Mouse (Mus musculus): ENCODE measurements at regions not wholly inside any gene's neighbourhood (a gene's known extent, or its start where the extent isn't known, plus 50 kb on each side); places are given as distances from the start of the nearest gene placed in this dataset.

- Histone ChIP-seq H3K36me3 (ENCODE audit: control insufficient read depth, insufficient read depth) (no peaks in the 10 kb centered on the region), H3K79me2 (ENCODE audit: control insufficient read depth, insufficient read depth) (no peaks in the 10 kb centered on the region), H3K79me3 (ENCODE audit: low read depth) (no peaks in the 10 kb centered on the region), H3ac (ENCODE audit: control insufficient read depth, insufficient read length, low read depth) (no peak overlapping the region), H3K27me3 (ENCODE audit: control insufficient read depth, insufficient read depth, insufficient read length) (no peaks in the 10 kb centered on the region), H3K4me3 (ENCODE audit: insufficient read depth, poor library complexity, severe bottlenecking) (no peak overlapping the region)
- no peak for TF ChIP-seq CEBPB (IDR thresholded peaks at IDR 0.05; ENCODE audit: low read depth)
- no peak for TF ChIP-seq CTCF (IDR thresholded peaks at IDR 0.05; ENCODE audit: control insufficient read depth, insufficient read depth, insufficient read length)
- no peak for TF ChIP-seq MYOG (IDR thresholded peaks at IDR 0.05; ENCODE audit: control insufficient read depth, extremely low read depth, insufficient read length)
- TF ChIP-seq USF1 (IDR thresholded peaks at IDR 0.05; ENCODE audit: low read depth): no peak
- TF ChIP-seq MAX (IDR thresholded peaks at IDR 0.05): no peak
- no peak for TF ChIP-seq FOSL1 (IDR thresholded peaks at IDR 0.05; ENCODE audit: insufficient read depth, low read length, poor library complexity, severe bottlenecking)
- no peak for TF ChIP-seq MYOD1 (IDR thresholded peaks at IDR 0.05; ENCODE audit: control insufficient read depth, insufficient read length, low read depth)
Observed at GRCm38 (mm10) chr7:37004601-37005000, 306.7 kb downstream of the Tshz3 start.

- H3K79me2 ChIP-seq (ENCODE audit: control insufficient read depth, insufficient read depth): no peaks in the 10 kb centered on the region
- H3K36me3 ChIP-seq (ENCODE audit: control insufficient read depth, insufficient read depth): no peaks in the 10 kb centered on the region
- no peak overlapping the region for H3K4me3 ChIP-seq (ENCODE audit: insufficient read depth, poor library complexity, severe bottlenecking)
- no peak overlapping the region for H3ac ChIP-seq (ENCODE audit: control insufficient read depth, insufficient read length, low read depth)
- H3K27me3 ChIP-seq (ENCODE audit: control insufficient read depth, insufficient read depth, insufficient read length): no peaks in the 10 kb centered on the region
- no peaks in the 10 kb centered on the region for H3K79me3 ChIP-seq (ENCODE audit: low read depth)
- TF ChIP-seq MYOG (IDR thresholded peaks at IDR 0.05; ENCODE audit: control insufficient read depth, extremely low read depth, insufficient read length) (no peak), USF1 (IDR thresholded peaks at IDR 0.05; ENCODE audit: low read depth) (no peak), CEBPB (IDR thresholded peaks at IDR 0.05; ENCODE audit: low read depth) (no peak), MYOD1 (IDR thresholded peaks at IDR 0.05; ENCODE audit: control insufficient read depth, insufficient read length, low read depth) (no peak), CTCF (IDR thresholded peaks at IDR 0.05; ENCODE audit: control insufficient read depth, insufficient read depth, insufficient read length) (no peak), FOSL1 (IDR thresholded peaks at IDR 0.05; ENCODE audit: insufficient read depth, low read length, poor library complexity, severe bottlenecking) (no peak), MAX (IDR thresholded peaks at IDR 0.05) (no peak)
Observed at GRCm38 (mm10) chr7:37005701-37006100, 307.8 kb downstream of the Tshz3 start.

- Histone ChIP-seq H3K79me2 (ENCODE audit: control insufficient read depth, insufficient read depth) (no peaks in the 10 kb centered on the region), H3ac (ENCODE audit: control insufficient read depth, insufficient read length, low read depth) (no peak overlapping the region), H3K36me3 (ENCODE audit: control insufficient read depth, insufficient read depth) (no peaks in the 10 kb centered on the region), H3K27me3 (ENCODE audit: control insufficient read depth, insufficient read depth, insufficient read length) (no peaks in the 10 kb centered on the region), H3K4me3 (ENCODE audit: insufficient read depth, poor library complexity, severe bottlenecking) (no peak overlapping the region), H3K79me3 (ENCODE audit: low read depth) (no peaks in the 10 kb centered on the region)
- TF ChIP-seq CEBPB (IDR thresholded peaks at IDR 0.05; ENCODE audit: low read depth) (no peak), MYOG (IDR thresholded peaks at IDR 0.05; ENCODE audit: control insufficient read depth, extremely low read depth, insufficient read length) (no peak), MAX (IDR thresholded peaks at IDR 0.05) (no peak), CTCF (IDR thresholded peaks at IDR 0.05; ENCODE audit: control insufficient read depth, insufficient read depth, insufficient read length) (no peak), USF1 (IDR thresholded peaks at IDR 0.05; ENCODE audit: low read depth) (no peak), MYOD1 (IDR thresholded peaks at IDR 0.05; ENCODE audit: control insufficient read depth, insufficient read length, low read depth) (no peak), FOSL1 (IDR thresholded peaks at IDR 0.05; ENCODE audit: insufficient read depth, low read length, poor library complexity, severe bottlenecking) (no peak)
Observed at GRCm38 (mm10) chr7:37006921-37007320, 309.0 kb downstream of the Tshz3 start.

GRCm38 (mm10) chr7:37011180-37011754, 313.3 kb downstream of the Tshz3 start:
- no peaks in the 10 kb centered on the region for H3K79me3 ChIP-seq (ENCODE audit: low read depth)
- H3ac ChIP-seq (ENCODE audit: control insufficient read depth, insufficient read length, low read depth): no peak overlapping the region
- H3K4me3 ChIP-seq (ENCODE audit: insufficient read depth, poor library complexity, severe bottlenecking): no peak overlapping the region
- H3K79me2 ChIP-seq (ENCODE audit: control insufficient read depth, insufficient read depth): no peaks in the 10 kb centered on the region
- no peak for TF ChIP-seq CEBPB (IDR thresholded peaks at IDR 0.05; ENCODE audit: low read depth)
- H3K36me3 ChIP-seq (ENCODE audit: control insufficient read depth, insufficient read depth): no peaks in the 10 kb centered on the region
- H3K27me3 ChIP-seq (ENCODE audit: control insufficient read depth, insufficient read depth, insufficient read length): no peaks in the 10 kb centered on the region

GRCm38 (mm10) chr7:37020078-37020477, 322.2 kb downstream of the Tshz3 start:
- Histone ChIP-seq H3K79me2 (ENCODE audit: control insufficient read depth, insufficient read depth) (no peaks in the 10 kb centered on the region), H3K36me3 (ENCODE audit: control insufficient read depth, insufficient read depth) (no peaks in the 10 kb centered on the region), H3ac (ENCODE audit: control insufficient read depth, insufficient read length, low read depth) (no peak overlapping the region), H3K27me3 (ENCODE audit: control insufficient read depth, insufficient read depth, insufficient read length) (no peaks in the 10 kb centered on the region), H3K4me3 (ENCODE audit: insufficient read depth, poor library complexity, severe bottlenecking) (no peak overlapping the region), H3K79me3 (ENCODE audit: low read depth) (no peaks in the 10 kb centered on the region)
- TF ChIP-seq MYOD1 (IDR thresholded peaks at IDR 0.05; ENCODE audit: control insufficient read depth, insufficient read length, low read depth): no peak
- no peak for TF ChIP-seq USF1 (IDR thresholded peaks at IDR 0.05; ENCODE audit: low read depth)
- TF ChIP-seq CEBPB (IDR thresholded peaks at IDR 0.05; ENCODE audit: low read depth): no peak
- TF ChIP-seq MYOG (IDR thresholded peaks at IDR 0.05; ENCODE audit: control insufficient read depth, extremely low read depth, insufficient read length): no peak
- TF ChIP-seq MAX (IDR thresholded peaks at IDR 0.05): no peak
- TF ChIP-seq CTCF (IDR thresholded peaks at IDR 0.05; ENCODE audit: control insufficient read depth, insufficient read depth, insufficient read length): no peak
- no peak for TF ChIP-seq FOSL1 (IDR thresholded peaks at IDR 0.05; ENCODE audit: insufficient read depth, low read length, poor library complexity, severe bottlenecking)

- no peaks in the 10 kb centered on the region for H3K79me3 ChIP-seq (ENCODE audit: low read depth)
- no peak overlapping the region for H3ac ChIP-seq (ENCODE audit: control insufficient read depth, insufficient read length, low read depth)
- TF ChIP-seq CEBPB (IDR thresholded peaks at IDR 0.05; ENCODE audit: low read depth): no peak
- TF ChIP-seq MAX (IDR thresholded peaks at IDR 0.05): no peak
- TF ChIP-seq FOSL1 (IDR thresholded peaks at IDR 0.05; ENCODE audit: insufficient read depth, low read length, poor library complexity, severe bottlenecking): no peak
- no peak for TF ChIP-seq USF1 (IDR thresholded peaks at IDR 0.05; ENCODE audit: low read depth)
- no peak for TF ChIP-seq CTCF (IDR thresholded peaks at IDR 0.05; ENCODE audit: control insufficient read depth, insufficient read depth, insufficient read length)
- no peak for TF ChIP-seq MYOG (IDR thresholded peaks at IDR 0.05; ENCODE audit: control insufficient read depth, extremely low read depth, insufficient read length)
- TF ChIP-seq MYOD1 (IDR thresholded peaks at IDR 0.05; ENCODE audit: control insufficient read depth, insufficient read length, low read depth): no peak
- H3K4me3 ChIP-seq (ENCODE audit: insufficient read depth, poor library complexity, severe bottlenecking): no peak overlapping the region
- no peaks in the 10 kb centered on the region for H3K79me2 ChIP-seq (ENCODE audit: control insufficient read depth, insufficient read depth)
- no peaks in the 10 kb centered on the region for H3K27me3 ChIP-seq (ENCODE audit: control insufficient read depth, insufficient read depth, insufficient read length)
- H3K36me3 ChIP-seq (ENCODE audit: control insufficient read depth, insufficient read depth): no peaks in the 10 kb centered on the region
Observed at GRCm38 (mm10) chr7:37024501-37025025, 326.6 kb downstream of the Tshz3 start.
